Mouse (Mus musculus) testis, adult 2 months (tissue): ENCODE data around the gene B3gnt2.

Source experiments
- CTCF ChIP-seq: fragments of 200-500 bp; IDR thresholded peaks from 2 replicates; pipeline ENCODE4 v1.5.1; 2012; ENCODE audit warnings: low read depth, mild to moderate bottlenecking, inconsistent platforms, low read length, moderate library complexity; ENCODE audit not compliant: control insufficient read depth, insufficient read depth, insufficient replicate concordance
- POLR2A ChIP-seq: fragments of 200-500 bp; IDR thresholded peaks from 2 replicates; pipeline ENCODE4 v1.6.1; 2012; ENCODE audit warnings: low read depth, mild to moderate bottlenecking, inconsistent platforms, low read length, moderate library complexity; ENCODE audit not compliant: control insufficient read depth

- TF ChIP-seq POLR2A (no peak), CTCF (no peak)
Observed at GRCm38 (mm10) chr11:22813921-22814704, 46.6 kb downstream of the B3gnt2 start.
